Mouse (Mus musculus) hindbrain, embryonic 14.5 days (tissue): ENCODE data around the gene Pdzd8. TPM values are rescaled to one million over a fixed set of nuclear protein-coding genes. Genes with fewer than 3 reads are reported as not detected.
A peak's percentile ranks its signal among the peaks of the same experiment; 100 is the strongest.

Experiments used
- ATAC-seq: fragments of 200-750 bp; cut with Nextera tagmentation; 2 replicates; pipeline ENCODE4 v1.8.0; 2017; ENCODE audit warnings: moderate number of reproducible peaks, mild to moderate bottlenecking, moderate TSS enrichment, moderate library complexity; ENCODE audit not compliant: low FRiP score
- DNase-seq: peaks from one replicate; pipeline ENCODE4 v3.0.0-alpha.2; 2015; ENCODE audit warnings: low spot score
- H3K27ac ChIP-seq: fragments of 300-500 bp; sonication (generic); 2 replicates; pipeline ENCODE4 v1.5.1; 2014; ENCODE audit warnings: mild to moderate bottlenecking, moderate library complexity
- H3K27me3 ChIP-seq: fragments of 300-500 bp; sonication (generic); 2 replicates; pipeline ENCODE4 v1.6.1; 2014; ENCODE audit warnings: mild to moderate bottlenecking, low read length, mixed read lengths; ENCODE audit not compliant: control insufficient read depth, insufficient read depth
- H3K36me3 ChIP-seq: fragments of 300-500 bp; sonication (generic); replicated peaks from 2 replicates; pipeline ENCODE4 v1.6.1; 2014; ENCODE audit not compliant: control insufficient read depth, insufficient read depth
- H3K4me1 ChIP-seq: fragments of 300-500 bp; sonication (generic); replicated peaks from 2 replicates; pipeline ENCODE4 v1.6.1; 2014; ENCODE audit warnings: antibody characterized with exemption, low read length, mixed read lengths; ENCODE audit not compliant: control insufficient read depth, insufficient read depth
- H3K4me2 ChIP-seq: fragments of 300-500 bp; sonication (generic); replicated peaks from 2 replicates; pipeline ENCODE4 v1.6.1; 2014; ENCODE audit warnings: mild to moderate bottlenecking, moderate library complexity
- H3K4me3 ChIP-seq: fragments of 300-500 bp; sonication (generic); replicated peaks from 2 replicates; pipeline ENCODE4 v1.5.1; 2014; ENCODE audit warnings: mild to moderate bottlenecking, low read length
- H3K9ac ChIP-seq: fragments of 300-500 bp; sonication (generic); 2 replicates; pipeline ENCODE4 v1.6.1; 2014
- H3K9me3 ChIP-seq: fragments of 300-500 bp; sonication (generic); 2 replicates; pipeline ENCODE4 v1.6.1; 2016; ENCODE audit warnings: low read length; ENCODE audit not compliant: control insufficient read depth
- WGBS: fragments of 180-500 bp; shearing (Covaris S2); extraction: QIAGEN DNeasy Blood & Tissue Kit; methylation state at CpG from one replicate; pipeline ENCODE4 v1.1.7; 2014; 5-methylcytosine and 5-hydroxymethylcytosine counted together
- polyA plus RNA-seq: library from polyadenylated mRNA; unstranded; fragments of >200 nt; fragmentation: Nextera tagmentation; extraction: Ambion mirVana; gene quantifications from 2 replicates; pipeline ENCODE4 v1.2.1, GENCODE M21; 2014

Pdzd8 gene
- polyA plus RNA-seq, 1 experiment from 2014 or later = 17.5 TPM

GRCm38 (mm10) chr19:59357878-59358277 lies 12.3 kb upstream of the Pdzd8 start:
- Histone ChIP-seq H3K36me3 (no peaks in the 10 kb centered on the region), H3K4me3 (no peak overlapping the region), H3K27ac (no peak overlapping the region), H3K9ac (no peak overlapping the region), H3K4me1 (no peaks in the 10 kb centered on the region), H3K4me2 (no peak overlapping the region), H3K27me3 (no peaks in the 10 kb centered on the region), H3K9me3 (no peaks in the 10 kb centered on the region)
- DNase-seq = no peak
- no peak for ATAC-seq
- WGBS = 86% methylated on average over 4 of the region's 4 CpGs

DNA sequence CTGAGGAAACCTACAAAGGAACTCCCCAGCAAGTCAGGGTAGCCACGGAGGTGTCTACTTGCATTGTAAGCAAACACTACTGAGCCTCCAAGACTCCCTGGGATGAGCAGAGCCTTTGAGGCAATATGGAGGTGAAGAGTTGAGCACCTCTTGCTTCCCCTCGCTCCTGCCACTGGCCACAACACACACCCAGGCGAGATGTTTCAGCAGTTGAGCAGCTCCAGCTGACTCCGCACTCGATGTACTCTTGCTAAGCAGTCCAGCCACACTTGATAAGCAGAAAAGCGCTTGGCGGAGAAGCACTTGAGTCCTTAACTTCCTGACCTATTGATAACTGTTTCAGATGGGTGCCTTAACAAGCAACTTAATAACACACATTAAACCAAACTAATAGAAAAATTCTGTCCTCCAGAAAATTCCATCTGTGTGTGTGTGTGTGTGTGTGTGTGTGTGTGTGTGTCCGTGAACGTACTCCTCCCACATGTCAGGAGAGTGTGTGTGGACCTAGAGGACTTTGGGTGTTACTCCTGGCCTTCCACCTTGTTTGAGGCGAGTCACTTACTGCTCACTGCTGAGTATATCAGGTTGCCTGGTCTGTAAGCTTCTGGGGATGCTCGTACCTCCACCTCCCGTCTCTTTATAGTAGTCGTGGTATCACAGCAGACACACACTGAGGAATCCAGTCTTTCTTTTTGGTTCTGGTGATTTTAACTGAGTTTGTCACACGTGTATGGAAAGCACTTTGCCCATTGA lies 11.4 kb upstream of the Pdzd8 start:
- Histone ChIP-seq H3K27ac (no peak overlapping the region), H3K4me2 (no peak overlapping the region), H3K27me3 (no peaks in the 10 kb centered on the region), H3K9me3 (no peaks in the 10 kb centered on the region), H3K4me3 (no peak overlapping the region), H3K4me1 (no peaks in the 10 kb centered on the region), H3K9ac (no peak overlapping the region), H3K36me3 (no peaks in the 10 kb centered on the region)
- 83% methylated on average over 14 of the region's 14 CpGs for WGBS
- ATAC-seq (no peak), DNase-seq (no peak)

GRCm38 (mm10) chr19:59356388-59356787 lies 10.8 kb upstream of the Pdzd8 start:
- H3K4me2 ChIP-seq = no peak overlapping the region
- no peak overlapping the region for H3K27ac ChIP-seq
- H3K9ac ChIP-seq = no peak overlapping the region
- H3K27me3 ChIP-seq = no peaks in the 10 kb centered on the region
- DNase-seq (no peak), ATAC-seq (no peak)
- no peaks in the 10 kb centered on the region for H3K9me3 ChIP-seq
- no peaks in the 10 kb centered on the region for H3K4me1 ChIP-seq
- 78% methylated on average over 3 of the region's 3 CpGs for WGBS
- H3K36me3 ChIP-seq = no peaks in the 10 kb centered on the region
- H3K4me3 ChIP-seq = no peak overlapping the region

DNA sequence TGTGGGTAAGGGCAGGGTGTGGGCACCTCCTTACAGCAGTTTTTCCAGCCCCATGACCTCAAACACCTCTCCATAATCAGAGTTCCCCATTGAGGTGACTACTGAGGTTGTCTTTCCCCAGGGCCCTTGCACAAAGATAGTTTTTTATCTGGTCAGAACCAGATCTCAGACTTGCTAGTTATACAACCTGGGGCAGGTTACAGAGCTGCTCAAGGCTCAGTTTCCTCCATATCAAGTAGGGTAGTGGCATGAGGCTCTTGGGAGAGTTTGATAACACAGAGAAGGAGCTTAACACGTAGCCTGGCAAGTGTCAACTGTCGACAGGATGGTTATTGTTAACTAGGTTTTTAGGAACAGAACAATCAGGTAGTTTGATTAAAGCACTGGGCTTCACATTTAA lies 9.3 kb upstream of the Pdzd8 start:
- ATAC-seq = no peak
- no peaks in the 10 kb centered on the region for H3K9me3 ChIP-seq
- no peaks in the 10 kb centered on the region for H3K4me1 ChIP-seq
- H3K9ac ChIP-seq = no peak overlapping the region
- H3K4me2 ChIP-seq = no peak overlapping the region
- H3K27ac ChIP-seq = no peak overlapping the region
- H3K36me3 ChIP-seq = no peaks in the 10 kb centered on the region
- no peak for DNase-seq
- WGBS = 76% methylated on average over 2 of the region's 2 CpGs
- H3K27me3 ChIP-seq = no peaks in the 10 kb centered on the region
- no peak overlapping the region for H3K4me3 ChIP-seq

DNA sequence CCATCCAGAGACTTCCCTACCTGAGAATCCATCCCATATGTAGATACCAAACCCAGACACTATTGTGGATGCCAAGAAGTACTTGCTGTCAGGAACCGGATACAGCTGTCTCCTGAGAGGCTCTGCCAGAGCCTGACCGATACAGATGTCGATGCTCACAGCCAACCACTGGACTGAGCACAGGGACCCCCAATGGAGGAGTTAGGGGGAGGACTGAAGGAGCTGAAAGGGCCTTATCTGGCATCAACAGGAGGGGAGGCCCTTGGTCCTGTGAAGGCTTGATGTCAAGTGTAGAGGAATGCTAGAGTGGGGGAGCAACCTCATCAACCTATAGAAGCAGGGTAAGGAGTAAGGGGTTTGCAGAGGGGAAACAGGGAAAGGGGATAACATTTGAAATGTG lies 7.2 kb upstream of the Pdzd8 start:
- H3K27ac ChIP-seq = no peak overlapping the region
- no peaks in the 10 kb centered on the region for H3K4me1 ChIP-seq
- H3K27me3 ChIP-seq = no peaks in the 10 kb centered on the region
- H3K9me3 ChIP-seq = no peaks in the 10 kb centered on the region
- no peak overlapping the region for H3K4me3 ChIP-seq
- no peak overlapping the region for H3K9ac ChIP-seq
- WGBS = 70% methylated on average over 3 of the region's 3 CpGs
- ATAC-seq (no peak), DNase-seq (no peak)
- H3K36me3 ChIP-seq = no peaks in the 10 kb centered on the region
- H3K4me2 ChIP-seq = no peak overlapping the region

- Histone ChIP-seq H3K9ac (no peak overlapping the region), H3K9me3 (no peaks in the 10 kb centered on the region), H3K36me3 (no peaks in the 10 kb centered on the region), H3K4me1 (no peaks in the 10 kb centered on the region; the same call in 1 of the 2 replicates), H3K27me3 (no peaks in the 10 kb centered on the region), H3K4me3 (no peak overlapping the region), H3K4me2 (no peak overlapping the region), H3K27ac (no peak overlapping the region)
- WGBS = 77% methylated on average over 15 of the region's 15 CpGs
- no peak for ATAC-seq
- no peak for DNase-seq
These were observed 5.7 kb upstream of the Pdzd8 start for GRCm38 (mm10) chr19:59351151-59351889.

DNA sequence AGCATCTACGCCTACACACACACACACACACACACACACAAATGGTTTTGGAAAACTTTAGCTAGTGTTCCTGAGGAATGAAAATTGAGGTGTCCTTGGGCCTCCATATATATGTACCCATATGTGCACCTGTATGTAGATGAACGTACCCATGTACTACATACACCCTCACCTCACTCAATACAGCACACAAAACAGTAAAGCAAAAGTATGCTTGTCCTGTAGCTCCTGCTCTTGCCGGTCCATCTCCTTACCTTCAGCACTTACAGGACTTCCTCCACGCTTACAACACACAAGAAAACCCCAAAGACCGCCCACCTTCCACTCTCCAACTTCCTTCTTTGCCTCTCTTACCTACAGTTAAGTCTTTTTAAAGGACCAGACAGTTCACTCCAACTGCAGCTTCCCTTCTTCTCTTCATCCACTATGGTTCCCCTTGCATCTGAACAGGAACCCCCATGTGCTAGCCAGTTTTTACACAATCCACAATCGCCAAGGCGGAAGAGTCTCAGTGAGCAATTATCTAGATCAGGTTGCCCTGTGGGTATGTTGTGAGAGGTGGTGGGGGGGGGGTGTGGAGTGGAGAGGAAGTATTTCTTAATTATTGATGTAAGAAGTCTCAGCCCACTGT lies 4.8 kb upstream of the Pdzd8 start:
- no peaks in the 10 kb centered on the region for H3K27me3 ChIP-seq

GRCm38 (mm10) chr19:59349329-59349960 lies 3.9 kb upstream of the Pdzd8 start:
- Histone ChIP-seq H3K27me3 (no peaks in the 10 kb centered on the region), H3K9me3 (no peaks in the 10 kb centered on the region), H3K9ac (no peak overlapping the region), H3K4me3 (no peak overlapping the region), H3K36me3 (no peaks in the 10 kb centered on the region), H3K4me2 (no peak overlapping the region), H3K4me1 (peaks cover 2% of the 10 kb centered on the region; the same call in 1 of the 2 replicates), H3K27ac (no peak overlapping the region)
- ATAC-seq = no peak
- DNase-seq = no peak
- WGBS = 91% methylated on average over 6 of the region's 6 CpGs

More for the DNA sequence above, 4.8 kb upstream of the Pdzd8 start:
- H3K9me3 ChIP-seq = no peaks in the 10 kb centered on the region
- ATAC-seq = no peak
- H3K4me2 ChIP-seq = no peak overlapping the region
- H3K4me3 ChIP-seq = no peak overlapping the region
- no peak for DNase-seq
- H3K4me1 ChIP-seq = no peaks in the 10 kb centered on the region; the same call in 1 of the 2 replicates
- 88% methylated on average over 7 of the region's 7 CpGs for WGBS
- no peak overlapping the region for H3K27ac ChIP-seq
- no peaks in the 10 kb centered on the region for H3K36me3 ChIP-seq
- H3K9ac ChIP-seq = no peak overlapping the region

DNA sequence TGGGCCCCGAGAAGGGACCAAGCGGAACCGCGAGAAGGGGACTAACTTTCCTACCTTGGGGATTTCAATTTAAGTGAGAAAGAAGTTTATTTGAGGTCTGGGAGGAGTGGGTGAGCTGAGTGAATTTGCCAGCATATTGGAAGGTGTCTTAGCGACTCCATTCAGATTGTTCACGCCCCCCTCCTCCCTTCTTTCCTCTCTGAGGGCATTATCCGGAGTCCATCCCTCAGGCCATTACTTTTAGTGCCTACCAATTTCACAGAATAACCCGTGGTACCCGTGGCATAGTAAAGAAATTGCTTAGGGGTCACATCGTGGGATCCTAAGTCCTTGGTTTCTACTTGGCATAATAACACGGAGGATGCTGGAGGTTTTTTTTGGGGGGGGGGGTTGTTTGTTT lies 745 bp upstream of the Pdzd8 start:
- Histone ChIP-seq H3K27me3 (no peaks in the 10 kb centered on the region), H3K36me3 (no peaks in the 10 kb centered on the region), H3K27ac (peak overlapping the region; percentile 95), H3K9me3 (no peaks in the 10 kb centered on the region), H3K9ac (peak overlapping the region; percentile 94), H3K4me3 (peak overlapping the region; percentile 98), H3K4me1 (peaks cover 30% of the 10 kb centered on the region), H3K4me2 (peak overlapping the region; percentile 61)
- 2% methylated on average over 11 of the region's 11 CpGs for WGBS
- no peak for DNase-seq
- ATAC-seq = peak; percentile 15
